Mouse (Mus musculus) embryo, embryonic 10.5 days (tissue): ENCODE results near the gene Phrf1.

ENCODE experiments used
- DNase-seq: peaks from one replicate; pipeline ENCODE4 v3.0.0-alpha.2; 2015; ENCODE audit warnings: low spot score

Phrf1 gene

DNA sequence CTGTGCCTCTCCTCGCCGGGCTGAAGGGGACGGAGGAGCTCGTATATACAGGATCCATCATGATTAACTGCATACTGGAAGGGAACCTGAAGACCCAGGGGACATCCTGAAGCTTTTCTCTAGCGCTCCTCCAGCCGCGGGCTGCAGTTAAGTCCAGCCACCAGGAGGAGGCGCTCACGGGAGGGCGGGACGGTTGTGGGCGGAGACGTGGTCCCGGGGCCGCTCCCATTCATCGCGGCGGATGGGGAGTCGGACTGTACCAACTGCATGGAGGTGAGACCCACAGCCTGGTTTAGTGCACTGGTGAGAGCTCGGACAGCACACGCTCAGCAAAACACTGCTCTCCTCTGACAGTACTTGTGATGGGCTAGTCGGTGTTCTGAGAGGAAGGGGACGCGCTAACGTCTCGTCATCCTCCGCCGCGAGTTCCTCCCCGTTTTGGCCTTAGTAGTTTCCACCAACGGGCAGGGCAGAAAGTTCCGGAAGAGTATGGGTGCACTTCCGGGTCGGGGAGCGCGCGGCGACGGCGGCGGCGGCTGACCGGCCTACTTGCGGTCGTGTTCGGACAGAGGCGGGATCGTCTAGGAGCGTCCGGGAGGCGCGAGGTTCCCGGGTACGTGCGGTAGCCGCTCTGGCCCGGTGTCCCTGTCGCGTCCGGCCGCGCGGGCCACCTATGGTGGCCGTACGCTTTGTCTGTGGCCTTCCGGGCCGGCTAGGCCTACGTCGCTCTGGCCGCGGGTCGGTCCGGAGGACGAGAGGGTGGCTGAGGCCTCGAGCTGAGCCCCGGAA, at the start of gene Phrf1:
TSS of gene Phrf1 (plus strand) at position 506 of the 789 bp plus-strand sequence.
- DNase-seq, result peak; percentile 92

- no peak for DNase-seq
Measured at GRCm38 (mm10) chr7:141188194-141188593, 40.4 kb upstream of the Phrf1 start.

DNA sequence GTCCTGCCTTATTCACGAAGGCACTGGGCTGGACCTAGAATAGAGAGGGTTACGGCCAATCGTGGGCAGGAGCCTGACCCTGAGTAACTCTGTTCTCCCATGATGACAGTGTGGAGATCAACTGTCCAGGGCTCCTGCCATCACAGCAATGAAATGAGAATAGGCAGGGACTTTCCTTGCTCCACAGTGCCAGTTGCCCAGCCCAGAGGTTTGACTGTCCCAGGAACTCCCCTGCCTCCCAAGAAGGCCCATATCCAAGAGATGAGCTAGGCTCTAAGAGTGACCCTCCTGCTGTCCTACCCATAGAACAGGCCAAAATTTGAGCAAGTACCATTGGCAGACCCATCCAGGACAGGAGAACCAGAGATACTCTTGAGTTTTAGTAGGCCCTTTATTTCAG, 39.9 kb upstream of the Phrf1 start:
- DNase-seq, result no peak

- DNase-seq, result no peak
Measured at GRCm38 (mm10) chr7:141190220-141190619, 38.4 kb upstream of the Phrf1 start.

GRCm38 (mm10) chr7:141191036-141191435, 37.5 kb upstream of the Phrf1 start:
- no peak for DNase-seq

- DNase-seq, result no peak
Measured at GRCm38 (mm10) chr7:141191796-141192685, 36.5 kb upstream of the Phrf1 start.

DNA sequence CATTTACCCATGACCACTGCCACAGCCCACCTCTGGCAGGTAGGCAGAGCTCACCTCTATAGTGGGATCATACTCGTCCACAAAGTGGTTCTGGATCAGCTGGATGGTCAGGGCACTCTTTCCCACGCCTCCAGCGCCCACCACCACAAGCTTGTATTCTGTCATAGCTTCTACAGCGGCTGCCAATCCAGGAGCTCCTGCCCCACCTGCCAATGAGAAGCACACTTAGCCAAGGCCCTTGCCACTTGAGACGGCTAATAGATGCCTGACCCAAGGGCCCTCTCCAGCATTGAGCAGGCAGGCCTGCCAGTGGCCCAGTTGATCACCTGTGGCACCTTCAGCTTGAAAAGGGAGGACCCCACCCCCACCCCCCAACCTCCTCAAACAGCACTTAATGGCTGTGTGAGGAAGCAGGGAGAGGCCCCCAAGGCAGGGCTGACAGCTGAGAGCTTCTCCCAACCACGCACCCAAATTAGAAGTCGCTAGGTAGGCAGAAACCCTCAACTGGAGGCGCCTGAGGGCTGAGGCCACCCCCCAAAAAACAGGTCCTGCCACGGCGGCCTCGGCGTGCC, 35.7 kb upstream of the Phrf1 start:
- DNase-seq, result no peak

GRCm38 (mm10) chr7:141193348-141193856, 35.2 kb upstream of the Phrf1 start:
- no peak for DNase-seq

- peak; percentile 98 for DNase-seq
Measured at GRCm38 (mm10) chr7:141193948-141194347, 34.6 kb upstream of the Phrf1 start, which contains the start of the genes Hras and Lrrc56. TSS of gene Hras (minus strand) at chr7:141194005. TSS of gene Lrrc56 (plus strand) at chr7:141194157.

DNA sequence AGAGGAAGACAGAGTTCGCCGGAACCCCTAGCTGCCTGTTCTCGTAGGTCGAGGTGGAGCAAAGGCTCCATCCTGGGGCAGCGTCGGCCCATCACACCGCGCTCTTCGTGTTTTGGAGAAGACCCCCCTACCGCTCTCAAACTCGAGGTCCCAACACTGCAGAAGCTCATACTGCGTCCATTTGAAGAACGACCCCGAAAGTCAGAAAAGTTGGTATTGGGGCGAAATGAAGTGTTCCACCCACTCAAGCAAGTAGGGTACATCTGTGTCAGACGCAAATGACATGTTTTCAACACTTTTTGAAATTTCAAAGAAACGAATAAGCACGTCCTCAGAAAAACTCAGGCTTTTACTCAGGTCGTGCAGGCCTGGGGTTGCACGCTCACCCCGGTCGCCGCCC, 34.2 kb upstream of the Phrf1 start:
- no peak for DNase-seq

- DNase-seq, result peak; percentile 97
Measured at GRCm38 (mm10) chr7:141194830-141195229, 33.8 kb upstream of the Phrf1 start.

DNA sequence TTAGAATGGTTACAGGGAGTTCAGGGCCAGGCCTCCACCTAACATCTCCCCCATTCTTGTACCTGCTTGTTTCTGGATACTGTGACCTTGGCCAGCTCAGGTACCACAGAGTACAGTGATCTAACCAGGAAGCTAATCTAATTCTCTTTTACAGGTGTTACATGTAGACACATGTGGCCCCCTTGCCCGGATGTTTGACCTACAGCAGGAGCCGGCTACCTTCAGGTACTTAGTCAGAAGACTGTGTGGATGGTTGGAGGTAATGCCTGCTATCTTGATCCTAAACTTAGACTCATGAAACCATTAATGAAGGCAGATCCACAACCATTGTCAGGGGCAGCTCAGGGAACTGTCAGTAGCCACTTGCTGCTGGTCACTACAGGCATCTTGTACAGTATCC, 32.8 kb upstream of the Phrf1 start:
- DNase-seq, result no peak

DNA sequence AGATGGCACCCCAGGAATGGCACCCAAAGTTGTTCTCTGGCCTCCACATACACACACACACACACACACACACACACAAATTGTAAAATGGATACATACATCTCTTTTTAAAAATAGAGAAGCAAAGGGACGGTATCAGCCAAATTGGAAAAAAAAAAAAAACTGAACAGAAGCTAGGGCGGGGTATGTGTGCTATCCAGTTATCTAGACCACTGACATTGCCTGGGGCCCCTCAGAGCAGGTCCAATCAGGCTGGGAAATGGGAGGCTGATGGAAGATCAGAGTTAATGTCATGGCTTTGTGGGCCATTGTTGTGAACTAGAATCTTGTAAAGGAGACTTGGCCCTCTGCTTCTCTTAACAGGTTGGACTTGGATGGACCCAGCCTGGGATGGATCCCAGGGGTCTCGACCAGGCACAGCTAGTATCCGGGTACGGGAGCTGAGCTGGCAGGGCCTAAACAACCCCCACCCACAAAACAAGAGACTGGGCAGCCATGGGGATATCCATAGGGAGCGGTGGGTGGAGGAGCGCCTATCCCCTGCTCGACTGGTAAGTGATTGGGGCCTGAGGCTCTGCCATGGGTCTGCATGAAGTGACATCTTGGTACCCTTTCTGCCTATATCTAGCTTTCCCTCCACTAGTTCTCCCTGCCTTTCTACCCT, 31.8 kb upstream of the Phrf1 start:
- no peak for DNase-seq

GRCm38 (mm10) chr7:141198121-141198520, 30.5 kb upstream of the Phrf1 start:
- no peak for DNase-seq

DNA sequence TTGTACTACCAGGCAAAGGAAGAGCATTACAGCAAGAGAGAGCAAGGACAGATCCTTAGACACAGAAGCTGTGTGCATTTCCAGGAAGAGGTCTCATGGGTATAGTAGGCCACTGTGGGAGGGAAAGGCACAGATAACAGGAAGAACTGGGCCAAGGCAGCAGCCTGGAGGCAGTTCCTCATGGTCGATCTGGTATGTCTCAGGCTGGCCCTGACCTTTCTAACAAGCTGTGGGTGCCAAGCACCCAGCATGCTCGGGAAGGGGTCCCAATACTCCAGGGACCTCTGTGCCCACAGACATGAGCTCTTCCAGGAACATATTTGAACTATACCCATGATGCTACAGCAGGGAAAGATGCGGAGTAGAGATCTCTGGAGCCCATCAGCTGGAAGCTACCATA, 24.0 kb upstream of the Phrf1 start:
- DNase-seq, result no peak

GRCm38 (mm10) chr7:141205504-141205903, 23.1 kb upstream of the Phrf1 start:
- DNase-seq, result no peak

- no peak for DNase-seq
Measured at GRCm38 (mm10) chr7:141206182-141206937, 22.2 kb upstream of the Phrf1 start.

DNA sequence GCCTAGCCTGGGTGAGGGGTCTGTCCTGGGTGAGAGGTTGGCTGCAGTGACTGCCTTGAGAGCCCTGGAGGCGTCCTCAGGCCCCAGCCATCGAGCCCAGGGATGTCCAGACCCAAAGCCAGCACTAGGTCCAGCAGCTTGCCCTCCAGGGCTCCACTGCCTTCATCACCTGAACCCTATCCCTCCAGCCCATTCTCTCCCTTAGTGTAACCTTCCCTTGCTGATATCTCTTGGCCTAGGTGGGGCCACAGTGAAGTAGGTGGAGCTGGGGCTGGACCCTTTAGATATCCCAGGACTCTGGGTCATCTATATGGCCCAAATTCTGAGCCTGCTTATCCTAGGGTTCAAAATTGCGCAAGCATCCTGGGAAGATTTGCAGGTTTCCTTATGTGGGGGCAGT, 19.1 kb upstream of the Phrf1 start:
- DNase-seq, result no peak

GRCm38 (mm10) chr7:141210137-141210536, 18.4 kb upstream of the Phrf1 start:
- DNase-seq, result no peak

DNA sequence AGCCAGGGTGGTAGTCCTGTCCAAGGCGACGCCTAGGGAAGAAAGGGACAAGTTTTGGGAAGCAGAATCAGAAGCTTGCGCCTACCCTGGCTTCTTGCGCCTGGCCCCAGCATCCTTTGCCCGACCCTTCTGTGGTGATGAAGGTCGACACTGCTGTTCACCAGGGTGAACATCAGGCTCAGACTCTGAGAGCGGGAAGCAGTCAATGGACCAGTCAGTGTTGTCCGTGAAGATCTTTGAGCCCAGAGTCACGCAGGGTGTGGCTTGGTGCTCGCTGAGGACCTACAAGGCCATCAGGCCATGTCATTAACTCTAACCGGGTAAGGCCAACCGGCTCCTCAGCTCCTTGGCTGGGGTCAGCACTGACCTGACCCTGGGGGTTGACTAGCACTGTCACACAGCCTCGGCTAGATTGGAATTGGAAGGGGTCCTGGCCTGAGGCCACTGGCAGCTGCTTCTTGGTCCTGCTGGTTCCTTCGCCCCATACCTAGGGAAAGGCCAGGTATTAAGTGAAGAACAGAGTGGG, 17.9 kb upstream of the Phrf1 start:
- no peak for DNase-seq

GRCm38 (mm10) chr7:141213133-141213532, 15.5 kb upstream of the Phrf1 start:
- DNase-seq, result no peak
